Mouse (Mus musculus): ENCODE data around the gene Tmem201.

DNA sequence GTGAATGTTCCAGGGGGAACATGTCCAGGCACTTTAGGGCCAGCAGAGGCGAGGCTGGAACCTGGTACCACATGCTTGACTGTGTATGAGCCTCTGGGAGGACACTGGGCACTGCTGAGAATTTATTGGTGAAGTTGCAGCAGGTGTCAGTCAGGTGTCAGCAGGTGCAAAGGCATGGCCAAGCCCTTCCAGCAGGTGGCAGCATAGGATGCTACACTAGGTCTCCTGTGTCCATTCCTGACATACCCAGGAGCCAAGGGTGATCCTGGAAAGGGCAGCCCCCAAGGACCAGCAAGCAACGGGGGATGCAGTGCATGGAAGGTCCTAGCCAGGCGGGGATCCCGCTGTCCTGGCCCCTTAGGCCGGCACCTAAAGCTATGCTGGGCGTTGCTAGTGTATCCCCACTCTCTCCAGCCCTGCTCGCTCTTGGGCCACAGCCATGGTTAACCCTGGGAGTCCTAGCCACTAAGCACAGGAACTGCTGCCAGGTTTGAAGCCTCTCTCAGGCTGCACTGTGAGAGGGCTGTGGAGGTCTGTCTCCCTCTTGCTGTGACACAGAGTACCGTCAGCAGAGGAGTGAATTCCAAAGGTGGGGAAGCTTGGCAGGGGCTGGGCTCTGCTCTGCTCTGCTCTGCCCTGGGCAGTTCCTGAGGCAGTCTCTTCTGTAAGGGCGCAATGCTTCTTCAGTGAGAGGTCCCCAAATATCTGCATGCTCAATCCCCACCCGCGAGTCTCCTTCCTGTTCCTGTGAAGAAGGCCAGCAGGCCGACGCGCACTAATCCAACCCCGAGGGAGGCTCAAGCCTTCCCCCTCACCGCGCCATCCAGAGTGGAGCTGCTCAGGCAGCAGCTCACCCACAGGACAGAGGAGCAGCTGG is 13.8 kb downstream of the Tmem201 start:
- TF ChIP-seq CTCF (IDR thresholded peaks at IDR 0.05; ENCODE audit: control insufficient read depth, insufficient read depth, low read length) (peak; percentile 76), POLR2A (IDR thresholded peaks at IDR 0.05; ENCODE audit: borderline replicate concordance, control insufficient read depth, low read depth, low read length) (no peak)

Data from bone marrow, adult 2 months (tissue).